Mouse (Mus musculus): Measurements from ENCODE around the gene Aym1. TPM values are rescaled to one million over a fixed set of nuclear protein-coding genes. Genes with fewer than 3 reads are reported as not detected.

The Aym1 gene
- polyA plus RNA-seq, 1 experiment = 0.25 TPM

DNA sequence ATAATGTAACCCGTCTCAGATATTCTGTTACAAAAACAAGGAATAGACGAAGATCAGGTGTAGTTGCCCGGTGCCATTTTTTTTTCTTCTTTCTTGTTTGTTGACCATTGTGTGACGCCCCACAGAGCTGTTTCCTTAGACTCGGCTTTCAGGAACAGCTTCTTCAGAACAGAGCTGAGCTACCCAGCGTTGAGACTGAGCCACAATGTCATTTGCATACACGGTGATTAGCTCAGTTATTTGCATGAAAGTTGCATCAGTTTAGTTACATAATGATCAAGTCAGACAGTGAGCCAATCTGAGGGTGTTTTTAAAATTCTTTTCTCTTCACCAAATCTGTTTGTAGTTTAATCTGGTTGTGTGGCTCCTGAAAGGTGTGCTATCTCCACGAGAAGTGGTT, 36.7 kb downstream of the Aym1 start:
- Histone ChIP-seq H3K4me3 (ENCODE audit: insufficient read depth, low read length) (no peak overlapping the region), H3K4me1 (ENCODE audit: control insufficient read depth, insufficient read depth, low read length) (peaks cover 7% of the 10 kb centered on the region), H3K27ac (ENCODE audit: insufficient read depth, low read length) (0 out of 2 replicates have a peak overlapping the region, but pooled peaks have one; percentile 18)
- TF ChIP-seq CTCF (IDR thresholded peaks at IDR 0.05; ENCODE audit: extremely low read depth, insufficient read depth, low read length) = no peak
- TF ChIP-seq POLR2A (IDR thresholded peaks at IDR 0.05; ENCODE audit: extremely low read depth, insufficient read depth, low read length) = peak; percentile 24; the same call in 1 of the 2 replicates

DNA sequence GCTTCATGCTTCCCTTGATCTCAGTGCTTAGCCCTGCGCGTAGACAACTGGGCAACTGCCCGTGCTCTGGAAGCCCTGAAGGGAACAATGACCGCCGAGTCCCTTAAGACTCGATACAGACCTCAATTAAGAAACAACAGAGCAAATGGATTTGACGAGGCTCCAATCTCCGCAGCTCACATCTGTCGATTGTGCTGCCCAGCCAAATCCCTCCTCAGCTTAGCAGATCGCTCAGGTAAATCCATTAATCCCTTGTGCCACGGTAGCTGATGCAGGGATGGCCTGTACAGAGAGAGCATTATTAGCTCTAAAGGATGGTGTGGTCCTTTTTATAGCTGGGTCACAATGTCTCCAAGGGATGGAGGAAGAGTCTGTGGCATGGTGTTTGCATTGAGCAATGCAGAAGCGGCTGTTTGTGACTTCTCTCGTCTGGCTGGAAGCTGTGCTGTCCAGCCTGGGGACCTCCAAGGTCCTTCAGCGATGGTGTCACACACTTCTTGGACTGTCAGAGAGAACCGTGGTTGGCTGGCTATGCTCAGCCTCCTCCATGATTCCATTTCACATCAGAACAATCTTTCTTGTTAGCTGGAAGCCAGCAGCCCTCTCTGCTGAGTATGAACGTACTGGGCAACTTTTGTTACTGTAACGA, 39.3 kb downstream of the Aym1 start:
- peaks cover 7% of the 10 kb centered on the region for H3K4me1 ChIP-seq (ENCODE audit: control insufficient read depth, insufficient read depth, low read length)
- no peak overlapping the region for H3K27ac ChIP-seq (ENCODE audit: insufficient read depth, low read length)
- TF ChIP-seq POLR2A (IDR thresholded peaks at IDR 0.05; ENCODE audit: extremely low read depth, insufficient read depth, low read length) = no peak
- no peak for TF ChIP-seq CTCF (IDR thresholded peaks at IDR 0.05; ENCODE audit: extremely low read depth, insufficient read depth, low read length)
- H3K4me3 ChIP-seq (ENCODE audit: insufficient read depth, low read length) = no peak overlapping the region

DNA sequence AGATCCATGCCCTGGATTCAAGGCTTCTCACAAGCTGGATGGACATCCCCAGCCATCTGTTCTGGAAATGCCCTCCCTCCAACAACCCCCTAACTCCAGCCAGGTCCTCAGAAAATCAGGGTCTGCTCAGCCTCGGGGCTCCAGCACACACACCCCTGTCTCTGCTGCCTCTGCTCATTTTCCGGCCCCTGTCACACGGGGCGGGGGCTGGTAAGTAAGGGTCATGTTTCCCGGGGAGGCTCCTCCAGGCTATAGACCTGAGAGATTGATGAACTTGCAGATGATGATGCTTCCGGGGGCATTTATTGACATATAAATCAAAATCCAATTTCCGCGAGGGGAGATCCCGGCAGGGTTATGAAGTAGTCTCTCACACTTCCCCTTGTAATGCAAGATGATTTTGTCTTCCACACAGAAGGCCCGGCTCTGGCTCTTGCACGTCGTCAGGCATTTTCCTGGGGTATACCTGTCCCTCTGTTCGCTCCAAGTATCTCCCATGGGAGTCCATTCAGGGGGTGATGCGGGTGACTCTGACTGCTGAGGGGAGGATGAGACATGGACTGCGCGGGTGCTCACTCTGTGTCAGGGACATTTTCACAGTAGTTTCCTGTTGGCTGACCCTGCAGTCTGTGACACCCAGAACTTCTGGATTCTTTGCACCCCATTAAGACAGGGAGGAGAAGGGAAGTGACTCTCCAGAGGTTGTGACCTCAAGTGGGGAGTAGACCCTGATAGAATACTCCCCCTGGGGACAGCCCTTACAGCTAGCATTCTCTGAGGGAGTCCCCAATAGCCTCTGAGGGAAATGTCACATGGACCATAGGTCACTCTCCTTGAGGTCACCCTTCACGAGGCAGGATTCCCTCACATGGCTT, 40.6 kb downstream of the Aym1 start:
- no peak overlapping the region for H3K27ac ChIP-seq (ENCODE audit: insufficient read depth, low read length)
- no peak overlapping the region for H3K4me3 ChIP-seq (ENCODE audit: insufficient read depth, low read length)
- TF ChIP-seq CTCF (IDR thresholded peaks at IDR 0.05; ENCODE audit: extremely low read depth, insufficient read depth, low read length) (no peak), POLR2A (IDR thresholded peaks at IDR 0.05; ENCODE audit: extremely low read depth, insufficient read depth, low read length) (no peak)
- H3K4me1 ChIP-seq (ENCODE audit: control insufficient read depth, insufficient read depth, low read length) = peaks cover 7% of the 10 kb centered on the region

DNA sequence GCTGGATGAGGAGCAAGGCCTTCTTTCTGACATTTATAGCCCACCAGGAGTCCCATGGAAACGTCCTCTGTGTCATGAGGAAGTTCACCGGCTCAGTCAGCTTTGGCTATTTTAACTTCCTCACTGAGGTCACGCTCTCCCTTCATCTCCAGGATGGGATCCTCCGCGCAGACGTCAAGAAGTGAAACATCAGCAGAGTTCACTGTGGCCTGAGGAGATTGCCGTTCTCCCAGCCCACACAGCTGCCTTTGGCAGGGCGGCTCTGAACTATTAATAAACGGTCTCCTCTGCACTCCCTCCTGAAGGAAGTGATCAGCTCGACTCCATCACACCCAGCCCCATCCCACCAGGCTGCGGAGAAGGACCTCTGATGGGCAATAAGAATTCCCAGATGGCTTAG, 45.6 kb downstream of the Aym1 start:
- no peak overlapping the region for H3K27ac ChIP-seq (ENCODE audit: insufficient read depth, low read length)
- TF ChIP-seq CTCF (IDR thresholded peaks at IDR 0.05; ENCODE audit: extremely low read depth, insufficient read depth, low read length) (no peak), POLR2A (IDR thresholded peaks at IDR 0.05; ENCODE audit: extremely low read depth, insufficient read depth, low read length) (no peak)
- H3K4me1 ChIP-seq (ENCODE audit: control insufficient read depth, insufficient read depth, low read length) = peaks cover 5% of the 10 kb centered on the region
- H3K4me3 ChIP-seq (ENCODE audit: insufficient read depth, low read length) = no peak overlapping the region

DNA sequence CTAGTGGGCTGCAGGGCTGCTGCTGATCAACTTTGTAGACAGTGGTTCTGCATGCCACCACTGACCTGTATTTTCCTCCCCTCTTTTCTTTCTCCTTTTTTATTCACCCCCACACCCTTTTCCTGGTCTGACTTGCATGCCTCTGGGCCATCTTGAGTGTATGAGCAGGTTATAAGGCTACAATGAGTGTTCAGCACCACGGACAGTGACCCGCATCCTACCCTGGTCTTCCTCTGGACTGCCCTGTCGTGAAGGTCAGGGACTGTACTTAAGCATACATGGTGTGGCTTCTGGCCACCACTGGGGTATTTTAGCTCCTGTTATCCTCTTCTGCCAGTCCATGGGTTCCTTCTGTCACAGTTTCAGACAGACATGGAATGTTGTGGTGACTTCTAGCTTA, 50.3 kb downstream of the Aym1 start:
- no peak overlapping the region for H3K4me3 ChIP-seq (ENCODE audit: insufficient read depth, low read length)

More for the DNA sequence above, 50.3 kb downstream of the Aym1 start:
- no peak overlapping the region for H3K27ac ChIP-seq (ENCODE audit: insufficient read depth, low read length)
- H3K4me1 ChIP-seq (ENCODE audit: control insufficient read depth, insufficient read depth, low read length) = peaks cover 2% of the 10 kb centered on the region; the same call in 1 of the 2 replicates
- TF ChIP-seq CTCF (IDR thresholded peaks at IDR 0.05; ENCODE audit: extremely low read depth, insufficient read depth, low read length) (no peak), POLR2A (IDR thresholded peaks at IDR 0.05; ENCODE audit: extremely low read depth, insufficient read depth, low read length) (no peak)

Other genes with a start within 250 kb of the Aym1 start
- gene 2900026A02Rik, start 136.1 kb upstream of the Aym1 start, polyA plus RNA-seq (2012; rRNA removed) = 25.4 and 28.2 TPM in 2 replicates
- not detected in 2 replicates for gene Tmem211, start 130.4 kb upstream of the Aym1 start, polyA plus RNA-seq (2012; rRNA removed)
- gene Sgsm1, start 46.5 kb upstream of the Aym1 start, polyA plus RNA-seq (2012; rRNA removed) = 57.3 and 58.1 TPM in 2 replicates
- gene Wscd2, start 133.0 kb downstream of the Aym1 start, polyA plus RNA-seq (2012; rRNA removed) = 28.9 and 32.3 TPM in 2 replicates

Measured in cortical plate, adult 2 months (tissue).